19 mouse cellular contexts compared by ENCODE assay signal in the genomic region with DNA sequence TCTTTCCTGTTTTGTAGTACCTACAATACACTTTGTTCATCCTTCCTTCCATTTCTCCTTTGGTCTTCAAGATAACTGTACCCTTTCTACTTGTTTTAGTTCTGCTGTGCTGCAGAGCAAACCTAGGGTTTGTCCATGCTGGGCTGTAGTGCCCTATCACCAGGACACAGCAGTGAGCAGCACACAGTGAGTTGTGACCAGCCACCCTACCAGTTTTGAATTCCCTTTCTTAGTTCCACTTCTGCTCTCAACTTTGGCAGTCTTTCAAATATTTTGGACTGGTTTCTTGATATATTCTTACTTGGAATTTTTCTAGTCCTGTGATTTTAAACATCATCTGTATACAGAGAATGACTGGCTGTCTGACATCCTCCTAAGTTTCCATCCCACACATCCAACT. TPM values are rescaled to one million over a fixed set of nuclear protein-coding genes. Genes with fewer than 3 reads are reported as not detected.
DNase-seq lines count a peak whose midpoint lies in the region; ATAC-seq and TF ChIP-seq lines count a peak whose summit lies in the region.
"Had no signal": no experiment of that assay in that cellular context is flagged by ENCODE, and none has a peak within 500 bp of the region (broad histone marks: within the 10 kb centered on the region; RNA-seq: fewer than 3 reads in every experiment).

No protein-coding gene starts in this region.

- peaks cover 51% of the 10 kb centered on the region for H3K36me3 ChIP-seq in heart, embryonic 13.5 days
- peaks cover 11% of the 10 kb centered on the region; the same call in 1 of the 2 replicates for H3K36me3 ChIP-seq in heart, embryonic 11.5 days (ENCODE audit: control insufficient read depth, insufficient read depth, low read length)
- H3K36me3 ChIP-seq in lung, embryonic 14.5 days (ENCODE audit: insufficient read depth) = peaks cover 54% of the 10 kb centered on the region

- no peaks in the 10 kb centered on the region for H3K9me3 ChIP-seq in heart, embryonic 13.5 days
- H3K9me3 ChIP-seq in heart, embryonic 11.5 days (replicated peaks; ENCODE audit: control insufficient read depth, low read length) = no peaks in the 10 kb centered on the region
- H3K9me3 ChIP-seq in lung, embryonic 14.5 days (ENCODE audit: low read depth, low read length) = no peaks in the 10 kb centered on the region
- H3K9me3 ChIP-seq: embryonic facial prominence, embryonic 10.5 days; hindbrain, embryonic 15.5 days; midbrain, embryonic 12.5 days had no signal

- DNase-seq in lung, embryonic 14.5 days = peak; percentile 53
- no peak for DNase-seq in lung, adult 2 months
- no peak for DNase-seq in left cerebral cortex, postnatal 14 days (ENCODE audit: low spot score in 2 of 2)
- DNase-seq in cerebellum, adult 2 months = no peak
- DNase-seq: cerebellum, postnatal 25 days; gastrocnemius, postnatal 36 days; heart, postnatal 10 days; left cerebral cortex, postnatal 4 days; thymus, postnatal 36 days had no signal

- no peak for TF ChIP-seq POLR2A in lung, adult 2 months (IDR thresholded peaks at IDR 0.05; ENCODE audit: borderline replicate concordance, extremely low read depth, low read depth, low read length)
- TF ChIP-seq POLR2A in cerebellum, adult 2 months (IDR thresholded peaks at IDR 0.05; ENCODE audit: borderline replicate concordance, insufficient read depth, low read length) = no peak

- no peak overlapping the region for H3K4me2 ChIP-seq in heart, embryonic 13.5 days
- no peak overlapping the region for H3K4me2 ChIP-seq in heart, embryonic 11.5 days
- H3K4me2 ChIP-seq in lung, embryonic 14.5 days = no peak overlapping the region
- H3K4me2 ChIP-seq: hindbrain, embryonic 15.5 days; midbrain, embryonic 12.5 days had no signal

- peak overlapping the region; percentile 70 for H3K27ac ChIP-seq in heart, embryonic 13.5 days (replicated peaks)
- H3K27ac ChIP-seq in heart, embryonic 11.5 days (ENCODE audit: low read depth, low read length) = no peak overlapping the region
- peak overlapping the region; percentile 7; the same call in 1 of the 2 replicates for H3K27ac ChIP-seq in lung, embryonic 14.5 days (ENCODE audit: low read depth)
- H3K27ac ChIP-seq in cerebellum, adult 2 months (ENCODE audit: insufficient read depth, low read length) = no peak overlapping the region
- H3K27ac ChIP-seq: embryonic facial prominence, embryonic 10.5 days; hindbrain, embryonic 15.5 days; liver, embryonic 14.5 days; midbrain, embryonic 12.5 days had no signal

- H3K9ac ChIP-seq in heart, embryonic 13.5 days = no peak overlapping the region
- H3K9ac ChIP-seq in heart, embryonic 11.5 days (ENCODE audit: low read depth, low read length) = no peak overlapping the region
- no peak overlapping the region for H3K9ac ChIP-seq in lung, embryonic 14.5 days
- H3K9ac ChIP-seq: hindbrain, embryonic 15.5 days; liver, embryonic 14.5 days; midbrain, embryonic 12.5 days had no signal

- H3K27me3 ChIP-seq in heart, embryonic 13.5 days (replicated peaks) = no peaks in the 10 kb centered on the region
- no peaks in the 10 kb centered on the region for H3K27me3 ChIP-seq in heart, embryonic 11.5 days (ENCODE audit: control insufficient read depth, insufficient read depth, low read length)
- H3K27me3 ChIP-seq in lung, embryonic 14.5 days (ENCODE audit: insufficient read depth, low read length) = no peaks in the 10 kb centered on the region
- H3K27me3 ChIP-seq in cerebellum, adult 2 months (ENCODE audit: control insufficient read depth, insufficient read depth, low read length) = no peaks in the 10 kb centered on the region
- H3K27me3 ChIP-seq: hindbrain, embryonic 15.5 days; midbrain, embryonic 12.5 days had no signal

- ATAC-seq in heart, embryonic 13.5 days (ENCODE audit: extremely low read depth, insufficient number of reproducible peaks, low FRiP score, low TSS enrichment) = no peak
- no peak for ATAC-seq in heart, embryonic 11.5 days (replicated peaks; ENCODE audit: insufficient number of reproducible peaks, low FRiP score, low TSS enrichment)
- ATAC-seq in lung, embryonic 14.5 days (ENCODE audit: insufficient read depth) = no peak
- ATAC-seq in erythroid progenitor cell, adult 5-6 weeks (replicated peaks; ENCODE audit: low FRiP score, poor library complexity, severe bottlenecking) = 0 out of 2 replicates have a peak, but pooled peaks have one; percentile 13
- 0 out of 2 replicates have a peak, but pooled peaks have one; percentile 33 for ATAC-seq in monocyte, adult 5-6 weeks (replicated peaks; ENCODE audit: insufficient number of reproducible peaks, low FRiP score, low TSS enrichment, poor library complexity, severe bottlenecking)
- ATAC-seq: forebrain, embryonic 14.5 days; intestine, postnatal 0 days had no signal

- no peak for TF ChIP-seq CTCF in lung, embryonic 14.5 days (IDR thresholded peaks at IDR 0.05; ENCODE audit: low read depth)
- no peak for TF ChIP-seq CTCF in lung, adult 2 months (IDR thresholded peaks at IDR 0.05; ENCODE audit: insufficient read depth, low read length)
- no peak for TF ChIP-seq CTCF in cerebellum, adult 2 months (IDR thresholded peaks at IDR 0.05; ENCODE audit: borderline replicate concordance, insufficient read depth, low read depth, low read length)

- no peak overlapping the region for H3K4me3 ChIP-seq in heart, embryonic 13.5 days
- no peak overlapping the region for H3K4me3 ChIP-seq in heart, embryonic 11.5 days (ENCODE audit: low read depth, low read length)
- no peak overlapping the region for H3K4me3 ChIP-seq in lung, embryonic 14.5 days (ENCODE audit: low read depth, low read length)
- no peak overlapping the region for H3K4me3 ChIP-seq in lung, adult 2 months (replicated peaks; ENCODE audit: extremely low read depth, low read depth, low read length)
- H3K4me3 ChIP-seq in cerebellum, adult 2 months (replicated peaks; ENCODE audit: insufficient read depth, low read depth, low read length) = no peak overlapping the region
- H3K4me3 ChIP-seq: embryonic facial prominence, embryonic 10.5 days; hindbrain, embryonic 15.5 days; midbrain, embryonic 12.5 days had no signal

- intact Hi-C loops in left cerebral cortex, postnatal 14 days (cut with DNase I) = no loop called here

- peaks cover 37% of the 10 kb centered on the region for H3K4me1 ChIP-seq in heart, embryonic 13.5 days
- H3K4me1 ChIP-seq in heart, embryonic 11.5 days (ENCODE audit: control insufficient read depth, insufficient read depth, low read length) = 0 out of 2 replicates have a peak, but pooled peaks cover 5% of the 10 kb centered on the region
- H3K4me1 ChIP-seq in lung, embryonic 14.5 days (ENCODE audit: insufficient read depth) = no peaks in the 10 kb centered on the region
- no peaks in the 10 kb centered on the region for H3K4me1 ChIP-seq in lung, adult 2 months (ENCODE audit: control insufficient read depth, insufficient read depth, low read length)
- no peaks in the 10 kb centered on the region for H3K4me1 ChIP-seq in cerebellum, adult 2 months (ENCODE audit: control insufficient read depth, insufficient read depth, low read length)
- H3K4me1 ChIP-seq: embryonic facial prominence, embryonic 10.5 days; hindbrain, embryonic 15.5 days; midbrain, embryonic 12.5 days had no signal

RNA-seq across cellular contexts. Expression of a gene that starts 34.8 kb away (rescaled TPM):
- polyA plus RNA-seq in heart, embryonic 13.5 days (2015; fragmentation: Nextera tagmentation; extraction: Ambion mirVana) = 16.4 and 17.1 TPM in 2 replicates
- 27.7 and 28.2 TPM in 2 replicates for polyA plus RNA-seq in heart, embryonic 11.5 days (2014; fragmentation: Nextera tagmentation; extraction: Ambion mirVana)
- polyA plus RNA-seq in lung, embryonic 14.5 days (2014; fragmentation: Nextera tagmentation; extraction: Ambion mirVana) = 40.8 and 42.0 TPM in 2 replicates
- polyA plus RNA-seq in lung, adult 2 months (2012; rRNA removed) = 0.42 and 0.75 TPM in 2 replicates
- 276 and 327 TPM in 2 replicates for total RNA-seq in erythroid progenitor cell, adult 5-6 weeks (2015; ENCODE audit: low replicate concordance)
- 196 and 224 TPM in 2 replicates for total RNA-seq in erythroid progenitor cell, adult 5-6 weeks (2017; ENCODE audit: low replicate concordance)
- total RNA-seq in monocyte, adult 5-6 weeks (2017) = 14.3 to 17.8 TPM (median 14.4 TPM) in 3 replicates
- total RNA-seq in left cerebral cortex, postnatal 14 days (2021) = 1 to 10 TPM; 3.9 to 5.2 TPM
- 5.4 and 6.4 TPM in 2 replicates for polyA plus RNA-seq in cerebellum, adult 2 months (2012; rRNA removed)

Comparison
In these comparisons a context has a peak if more than half of its experiments do, and no peak if none do; other contexts are left out.
1. H3K27ac ChIP-seq: peak in heart, embryonic 13.5 days (single experiment) and lung, embryonic 14.5 days (single experiment); none in heart, embryonic 11.5 days (single experiment) and cerebellum, adult 2 months (single experiment).
2. ATAC-seq: peak in erythroid progenitor cell, adult 5-6 weeks (single experiment) and monocyte, adult 5-6 weeks (single experiment); none in heart, embryonic 13.5 days (single experiment), heart, embryonic 11.5 days (single experiment) and lung, embryonic 14.5 days (single experiment).